Mouse (Mus musculus): ENCODE data around the gene Btk. TPM values are rescaled to one million over a fixed set of nuclear protein-coding genes. Genes with fewer than 3 reads are reported as not detected.

The Btk gene
- polyA plus RNA-seq, 1 experiment from 2014 or later: 1.3 TPM

- H3K27ac ChIP-seq (replicated peaks): peak within 1 kb of the TSS; percentile 92
- peak; percentile 89 for DNase-seq (ENCODE audit: low spot score)
- H3K27me3 ChIP-seq (ENCODE audit: low read depth, poor library complexity, severe bottlenecking): peaks cover 6% of the 10 kb centered on the region
- WGBS: 21% methylated on average over 33 of the region's 33 CpGs
- peaks cover 19% of the 10 kb centered on the region for H3K4me1 ChIP-seq
- no peaks in the 10 kb centered on the region for H3K9me3 ChIP-seq (replicated peaks)
- peak within 1 kb of the TSS; percentile 63 for H3K4me3 ChIP-seq
- peaks cover 12% of the 10 kb centered on the region; the same call in 1 of the 2 replicates for H3K36me3 ChIP-seq
Measured at GRCm38 (mm10) chrX:134600659-134601379, 17.4 kb upstream of the Btk start, which contains the start of the genes Gla and Hnrnph2. Gla (minus strand) TSS chrX:134601125. Hnrnph2 (plus strand) TSS chrX:134601179.

- Histone ChIP-seq H3K27me3 (ENCODE audit: low read depth, poor library complexity, severe bottlenecking) (peaks cover 6% of the 10 kb centered on the region), H3K27ac (replicated peaks) (peak overlapping the region; percentile 79), H3K36me3 (peaks cover 8% of the 10 kb centered on the region; the same call in 1 of the 2 replicates), H3K4me1 (peaks cover 19% of the 10 kb centered on the region), H3K9me3 (replicated peaks) (no peaks in the 10 kb centered on the region), H3K4me3 (peak overlapping the region; percentile 63)
- no peak for DNase-seq (ENCODE audit: low spot score)
- 28% methylated on average over 10 of the region's 10 CpGs for WGBS
Measured at GRCm38 (mm10) chrX:134599922-134600565, 16.7 kb upstream of the Btk start.

GRCm38 (mm10) chrX:134589836-134590235 lies 6.5 kb upstream of the Btk start:
- no peak overlapping the region for H3K27ac ChIP-seq (replicated peaks)
- H3K9me3 ChIP-seq (replicated peaks): no peaks in the 10 kb centered on the region
- peaks cover 13% of the 10 kb centered on the region for H3K4me1 ChIP-seq
- no peak overlapping the region for H3K4me3 ChIP-seq
- H3K36me3 ChIP-seq: peaks cover 43% of the 10 kb centered on the region
- 76% methylated on average over 5 of the region's 5 CpGs for WGBS
- H3K27me3 ChIP-seq (ENCODE audit: low read depth, poor library complexity, severe bottlenecking): peaks cover 8% of the 10 kb centered on the region; the same call in 1 of the 2 replicates
- DNase-seq (ENCODE audit: low spot score): no peak

GRCm38 (mm10) chrX:134588997-134589396 lies 5.6 kb upstream of the Btk start:
- Histone ChIP-seq H3K9me3 (replicated peaks) (no peaks in the 10 kb centered on the region), H3K4me3 (no peak overlapping the region), H3K36me3 (peaks cover 43% of the 10 kb centered on the region), H3K27me3 (ENCODE audit: low read depth, poor library complexity, severe bottlenecking) (peaks cover 8% of the 10 kb centered on the region; the same call in 1 of the 2 replicates), H3K4me1 (peaks cover 14% of the 10 kb centered on the region), H3K27ac (replicated peaks) (no peak overlapping the region)
- DNase-seq (ENCODE audit: low spot score): no peak
- 89% methylated on average over 3 of the region's 3 CpGs for WGBS

GRCm38 (mm10) chrX:134588261-134588660 lies 4.9 kb upstream of the Btk start:
- 85% methylated on average over 4 of the region's 4 CpGs for WGBS
- H3K36me3 ChIP-seq: peaks cover 43% of the 10 kb centered on the region
- peaks cover 14% of the 10 kb centered on the region for H3K4me1 ChIP-seq
- H3K27me3 ChIP-seq (ENCODE audit: low read depth, poor library complexity, severe bottlenecking): peaks cover 8% of the 10 kb centered on the region; the same call in 1 of the 2 replicates
- H3K27ac ChIP-seq (replicated peaks): no peak overlapping the region
- H3K4me3 ChIP-seq: no peak overlapping the region
- DNase-seq (ENCODE audit: low spot score): no peak
- no peaks in the 10 kb centered on the region for H3K9me3 ChIP-seq (replicated peaks)

- Histone ChIP-seq H3K27me3 (ENCODE audit: low read depth, poor library complexity, severe bottlenecking) (peaks cover 22% of the 10 kb centered on the region; the same call in 1 of the 2 replicates), H3K36me3 (peaks cover 40% of the 10 kb centered on the region), H3K9me3 (replicated peaks) (no peaks in the 10 kb centered on the region), H3K4me1 (peaks cover 14% of the 10 kb centered on the region), H3K27ac (replicated peaks) (peak overlapping the region; percentile 83), H3K4me3 (peak overlapping the region; percentile 67)
- no peak for DNase-seq (ENCODE audit: low spot score)
- 37% methylated on average over 8 of the region's 8 CpGs for WGBS
Measured at GRCm38 (mm10) chrX:134586447-134586846, 3.1 kb upstream of the Btk start.

- H3K27me3 ChIP-seq (ENCODE audit: low read depth, poor library complexity, severe bottlenecking): peaks cover 22% of the 10 kb centered on the region; the same call in 1 of the 2 replicates
- WGBS: 16% methylated on average over 45 of the region's 45 CpGs
Measured at GRCm38 (mm10) chrX:134585103-134586002, 2.0 kb upstream of the Btk start, which contains the start of gene Rpl36a. Rpl36a (plus strand) TSS chrX:134585654.

GRCm38 (mm10) chrX:134582270-134582669 lies 1.1 kb downstream of the Btk start:
- Histone ChIP-seq H3K27ac (replicated peaks) (no peak overlapping the region), H3K9me3 (replicated peaks) (no peaks in the 10 kb centered on the region), H3K4me1 (peaks cover 14% of the 10 kb centered on the region), H3K4me3 (no peak overlapping the region), H3K36me3 (peaks cover 3% of the 10 kb centered on the region; the same call in 1 of the 2 replicates), H3K27me3 (ENCODE audit: low read depth, poor library complexity, severe bottlenecking) (peaks cover 18% of the 10 kb centered on the region; the same call in 1 of the 2 replicates)
- WGBS: 81% methylated on average over 11 of the region's 11 CpGs
- DNase-seq (ENCODE audit: low spot score): no peak

More at GRCm38 (mm10) chrX:134585103-134586002, 2.0 kb upstream of the Btk start, which contains the start of gene Rpl36a:
- DNase-seq (ENCODE audit: low spot score): peak; percentile 89
- peaks cover 14% of the 10 kb centered on the region for H3K4me1 ChIP-seq
- H3K27ac ChIP-seq (replicated peaks): peak within 1 kb of the TSS; percentile 83
- no peaks in the 10 kb centered on the region for H3K9me3 ChIP-seq (replicated peaks)
- peaks cover 30% of the 10 kb centered on the region for H3K36me3 ChIP-seq
- peak within 1 kb of the TSS; percentile 67 for H3K4me3 ChIP-seq

GRCm38 (mm10) chrX:134580528-134581305 lies 2.7 kb downstream of the Btk start:
- H3K4me3 ChIP-seq: no peak overlapping the region
- H3K4me1 ChIP-seq: 0 out of 2 replicates have a peak, but pooled peaks cover 5% of the 10 kb centered on the region
- H3K27me3 ChIP-seq (ENCODE audit: low read depth, poor library complexity, severe bottlenecking): peaks cover 18% of the 10 kb centered on the region; the same call in 1 of the 2 replicates
- no peaks in the 10 kb centered on the region for H3K36me3 ChIP-seq
- WGBS: 85% methylated on average over 14 of the region's 14 CpGs
- no peak overlapping the region for H3K27ac ChIP-seq (replicated peaks)
- no peaks in the 10 kb centered on the region for H3K9me3 ChIP-seq (replicated peaks)
- DNase-seq (ENCODE audit: low spot score): no peak

GRCm38 (mm10) chrX:134577896-134578295 lies 5.5 kb downstream of the Btk start:
- Histone ChIP-seq H3K27ac (replicated peaks) (no peak overlapping the region), H3K4me1 (no peaks in the 10 kb centered on the region), H3K36me3 (no peaks in the 10 kb centered on the region), H3K9me3 (replicated peaks) (no peaks in the 10 kb centered on the region), H3K27me3 (ENCODE audit: low read depth, poor library complexity, severe bottlenecking) (peaks cover 13% of the 10 kb centered on the region; the same call in 1 of the 2 replicates), H3K4me3 (no peak overlapping the region)
- no peak for DNase-seq (ENCODE audit: low spot score)
- 91% methylated on average over 4 of the region's 4 CpGs for WGBS

- Histone ChIP-seq H3K27ac (replicated peaks) (no peak overlapping the region), H3K36me3 (no peaks in the 10 kb centered on the region), H3K4me3 (no peak overlapping the region), H3K9me3 (replicated peaks) (no peaks in the 10 kb centered on the region), H3K4me1 (no peaks in the 10 kb centered on the region), H3K27me3 (ENCODE audit: low read depth, poor library complexity, severe bottlenecking) (peaks cover 6% of the 10 kb centered on the region)
- WGBS: 87% methylated on average over 8 of the region's 8 CpGs
- no peak for DNase-seq (ENCODE audit: low spot score)
Measured at GRCm38 (mm10) chrX:134566536-134567222, 16.7 kb downstream of the Btk start.
